25 mouse cellular contexts compared by ENCODE assay signal in the genomic region with DNA sequence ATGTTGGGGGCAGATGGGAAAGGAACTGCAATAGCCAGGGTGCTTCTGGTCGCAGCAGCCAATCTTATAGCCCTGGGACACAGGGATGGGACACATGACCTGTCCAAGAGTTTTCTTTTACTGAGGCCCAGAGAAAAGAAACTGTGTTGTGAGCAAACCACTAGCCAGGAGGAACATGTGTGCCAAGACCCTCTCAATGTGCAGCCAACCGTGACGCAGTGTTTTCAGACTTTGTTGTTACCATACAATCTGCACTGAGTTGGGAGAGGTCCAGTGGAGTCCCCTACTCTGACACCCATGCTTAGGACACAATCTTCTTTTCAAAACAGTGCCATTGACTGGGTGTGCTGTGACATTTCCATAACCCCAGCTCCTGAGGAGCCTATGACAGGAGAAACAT.
"Had no signal": no experiment of that assay in that cellular context is flagged by ENCODE, and none has a peak within 500 bp of the region (broad histone marks: within the 10 kb centered on the region; RNA-seq: fewer than 3 reads in every experiment).

No protein-coding gene starts in this region.

- DNase-seq: gastrocnemius, postnatal 14 days; gastrocnemius, postnatal 36 days; heart, adult 11 months; heart, adult 2 months; heart, postnatal 10 days; heart, postnatal 4 days; kidney, adult 18-20 months; kidney, adult 8-10 months; kidney, postnatal 10 days; kidney, postnatal 25 days; kidney, postnatal 4 days; liver; liver, embryonic 13.5 days had no signal

- H3K4me3 ChIP-seq: heart, adult 2 months; hindbrain, embryonic 13.5 days; hindbrain, embryonic 15.5 days; intestine, embryonic 15.5 days; layer of hippocampus, adult 2 months; left cerebral cortex, adult 2 months; limb, embryonic 10.5 days; limb, embryonic 12.5 days; liver, embryonic 13.5 days; liver, embryonic 15.5 days had no signal

- H3K27ac ChIP-seq: heart, adult 2 months; hindbrain, embryonic 13.5 days; hindbrain, embryonic 15.5 days; intestine, embryonic 15.5 days; layer of hippocampus, adult 2 months; left cerebral cortex, adult 2 months; limb, embryonic 10.5 days; limb, embryonic 12.5 days; liver, embryonic 13.5 days; liver, embryonic 15.5 days had no signal

- H3K4me2 ChIP-seq: heart, embryonic 11.5 days; hindbrain, embryonic 13.5 days; hindbrain, embryonic 15.5 days; intestine, embryonic 15.5 days; limb, embryonic 12.5 days; liver, embryonic 11.5 days; liver, embryonic 13.5 days; liver, embryonic 15.5 days had no signal

- H3K4me1 ChIP-seq: intestine, embryonic 15.5 days; limb, embryonic 12.5 days had no signal

- ATAC-seq: inflammation-experienced regulatory T-cells, adult 6 months; intestine, embryonic 15.5 days; intestine, postnatal 0 days had no signal

- H3K36me3 ChIP-seq: hindbrain, embryonic 13.5 days; hindbrain, embryonic 15.5 days; intestine, embryonic 15.5 days; limb, embryonic 10.5 days; limb, embryonic 12.5 days; liver, embryonic 13.5 days; liver, embryonic 15.5 days had no signal

- H3K9ac ChIP-seq: hindbrain, embryonic 13.5 days; hindbrain, embryonic 15.5 days; intestine, embryonic 15.5 days; limb, embryonic 12.5 days; liver, embryonic 13.5 days; liver, embryonic 15.5 days had no signal

- H3K9me3 ChIP-seq: hindbrain, embryonic 13.5 days; hindbrain, embryonic 15.5 days; intestine, embryonic 15.5 days; limb, embryonic 10.5 days; limb, embryonic 12.5 days; liver, embryonic 13.5 days; liver, embryonic 15.5 days had no signal
